ENCODE assay signal across 11 mouse cellular contexts in the genomic region with DNA sequence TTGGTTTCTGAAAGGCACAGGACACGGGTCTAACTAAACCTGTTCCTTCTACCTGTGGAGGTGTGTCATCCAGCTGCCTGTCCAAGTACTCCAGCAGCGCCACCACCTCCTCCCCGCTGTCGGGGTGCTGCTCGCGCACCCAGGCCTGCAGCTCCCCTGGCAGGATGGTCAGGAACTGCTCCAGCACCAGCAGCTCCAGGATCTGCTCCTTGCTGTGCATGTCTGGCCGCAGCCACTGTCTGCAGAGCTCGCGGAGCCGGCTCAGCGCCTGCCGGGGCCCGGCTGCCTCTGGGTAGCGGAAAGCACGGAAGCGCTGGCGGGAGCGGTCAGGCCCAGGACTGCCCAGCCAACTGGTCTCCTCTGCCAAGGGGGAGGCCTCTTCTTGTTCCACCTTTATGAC. TPM values are rescaled to one million over a fixed set of nuclear protein-coding genes. Genes with fewer than 3 reads are reported as not detected.
DNase-seq lines count a peak whose midpoint lies in the region; ATAC-seq and TF ChIP-seq lines count a peak whose summit lies in the region.
"Not testable (repeated sequence)": the region's sequence is repeated elsewhere in the genome, so short reads cannot be mapped to it uniquely, and the experiment has no call there.
"Had no signal": no experiment of that assay in that cellular context is flagged by ENCODE, and none has a peak within 500 bp of the region (broad histone marks: within the 10 kb centered on the region; RNA-seq: fewer than 3 reads in every experiment).

No protein-coding gene starts in this region.

- H3K36me3 ChIP-seq in embryonic facial prominence, embryonic 11.5 days (replicated peaks; ENCODE audit: control insufficient read depth, insufficient read depth, low read depth, low read length): peaks cover 12% of the 10 kb centered on the region
- H3K36me3 ChIP-seq in hindbrain, embryonic 15.5 days: peaks cover 48% of the 10 kb centered on the region
- peaks cover 68% of the 10 kb centered on the region for H3K36me3 ChIP-seq in lung, embryonic 14.5 days (ENCODE audit: insufficient read depth)
- peaks cover 36% of the 10 kb centered on the region for H3K36me3 ChIP-seq in midbrain, embryonic 16.5 days (ENCODE audit: control insufficient read depth, insufficient read depth, low read length)

- WGBS in embryonic facial prominence, embryonic 11.5 days: 95% methylated on average over 15 of the region's 18 CpGs
- WGBS in hindbrain, embryonic 15.5 days: 90% methylated on average over 18 of the region's 18 CpGs
- WGBS in lung, embryonic 14.5 days: 91% methylated on average over 9 of the region's 18 CpGs
- 96% methylated on average over 18 of the region's 18 CpGs for WGBS in midbrain, embryonic 16.5 days

- not testable (repeated sequence) for TF ChIP-seq CTCF in lung, embryonic 14.5 days (IDR thresholded peaks at IDR 0.05; ENCODE audit: low read depth)

- H3K4me1 ChIP-seq in embryonic facial prominence, embryonic 11.5 days (ENCODE audit: control insufficient read depth, insufficient read depth, low read length); lung, embryonic 14.5 days (ENCODE audit: insufficient read depth): not testable (repeated sequence)
- peaks cover 22% of the 10 kb centered on the region for H3K4me1 ChIP-seq in hindbrain, embryonic 15.5 days (replicated peaks)
- peaks cover 18% of the 10 kb centered on the region for H3K4me1 ChIP-seq in midbrain, embryonic 16.5 days (ENCODE audit: control insufficient read depth, insufficient read depth, low read length)

- not testable (repeated sequence) for H3K27ac ChIP-seq in embryonic facial prominence, embryonic 11.5 days (replicated peaks; ENCODE audit: low read depth, low read length); hindbrain, embryonic 15.5 days (replicated peaks); lung, embryonic 14.5 days (ENCODE audit: low read depth); midbrain, embryonic 16.5 days (ENCODE audit: low read length)

- not testable (repeated sequence) for H3K4me3 ChIP-seq in embryonic facial prominence, embryonic 11.5 days (ENCODE audit: low read depth, low read length); hindbrain, embryonic 15.5 days; lung, embryonic 14.5 days (ENCODE audit: low read depth, low read length); midbrain, embryonic 16.5 days (ENCODE audit: low read depth, low read length)

- not testable (repeated sequence) for H3K9me3 ChIP-seq in embryonic facial prominence, embryonic 11.5 days (replicated peaks; ENCODE audit: control insufficient read depth, low read length); hindbrain, embryonic 15.5 days; lung, embryonic 14.5 days (ENCODE audit: low read depth, low read length); midbrain, embryonic 16.5 days (replicated peaks; ENCODE audit: control insufficient read depth, low read length, poor library complexity, severe bottlenecking)

- H3K27me3 ChIP-seq in embryonic facial prominence, embryonic 11.5 days (ENCODE audit: control insufficient read depth, insufficient read depth, low read length); hindbrain, embryonic 15.5 days; lung, embryonic 14.5 days (ENCODE audit: insufficient read depth, low read length); midbrain, embryonic 16.5 days (ENCODE audit: control insufficient read depth, insufficient read depth, low read depth, low read length): not testable (repeated sequence)

- H3K4me2 ChIP-seq in embryonic facial prominence, embryonic 11.5 days (ENCODE audit: low read depth, low read length); hindbrain, embryonic 15.5 days; lung, embryonic 14.5 days; midbrain, embryonic 16.5 days (ENCODE audit: low read length): not testable (repeated sequence)

- 0 out of 2 replicates have a peak, but pooled peaks have one; percentile 18 for ATAC-seq in embryonic facial prominence, embryonic 11.5 days (replicated peaks; ENCODE audit: insufficient number of reproducible peaks, low FRiP score, low TSS enrichment, low read depth)
- ATAC-seq in granulocyte monocyte progenitor cell, adult 5-6 weeks (replicated peaks; ENCODE audit: poor library complexity, severe bottlenecking): peak; percentile 80
- peak; percentile 38; the same call in 1 of the 2 replicates for ATAC-seq in hindbrain, embryonic 15.5 days (ENCODE audit: low FRiP score, low read depth)
- ATAC-seq in lung, embryonic 14.5 days (ENCODE audit: insufficient read depth): peak; percentile 38
- ATAC-seq in midbrain, embryonic 16.5 days: peak; percentile 56; the same call in 1 of the 2 replicates

- H3K9ac ChIP-seq in embryonic facial prominence, embryonic 11.5 days (replicated peaks; ENCODE audit: low read length); hindbrain, embryonic 15.5 days; lung, embryonic 14.5 days; midbrain, embryonic 16.5 days (ENCODE audit: low read depth, low read length): not testable (repeated sequence)

- peak; percentile 32 to 36 for DNase-seq in adrenal gland, postnatal 36 days
- not testable (repeated sequence) for DNase-seq in embryonic facial prominence, embryonic 11.5 days (ENCODE audit: low spot score); lung, embryonic 14.5 days
- DNase-seq in kidney, postnatal 14 days: peak; percentile 27
- peak; percentile 36 for DNase-seq in urinary bladder, adult 2 months (ENCODE audit: low spot score)

RNA-seq across cellular contexts. Expression of a gene that starts 6.5 kb away (rescaled TPM):
- total RNA-seq in adrenal gland, postnatal 36 days (2021): 10 to 100 TPM; 55.6 to 64.5 TPM
- 84.9 and 89.5 TPM in 2 replicates for polyA plus RNA-seq in embryonic facial prominence, embryonic 11.5 days (2014; fragmentation: Nextera tagmentation; extraction: Ambion mirVana)
- total RNA-seq in granulocyte monocyte progenitor cell, adult 5-6 weeks (2014; fragmentation: Nextera tagmentation): 41.4 and 46.5 TPM in 2 replicates
- total RNA-seq in granulocyte monocyte progenitor cell, adult 5-6 weeks (2017): 29.1 and 33.0 TPM in 2 replicates
- polyA plus RNA-seq in hindbrain, embryonic 15.5 days (2015; fragmentation: Nextera tagmentation; extraction: Ambion mirVana): 65.8 and 71.1 TPM in 2 replicates
- 73.2 and 78.0 TPM in 2 replicates for polyA plus RNA-seq in lung, embryonic 14.5 days (2014; fragmentation: Nextera tagmentation; extraction: Ambion mirVana)
- 64.5 and 73.5 TPM in 2 replicates for polyA plus RNA-seq in midbrain, embryonic 16.5 days (2015; fragmentation: Nextera tagmentation; extraction: Ambion mirVana)
- 56.6 and 76.3 TPM in 2 replicates for polyA plus RNA-seq in urinary bladder, adult 2 months (2012; rRNA removed)

RNA-seq across cellular contexts. Expression of a gene that starts 33.4 kb away (rescaled TPM):
- 10 to 100 TPM in 1 of 2 experiments, 1 to 10 TPM in 1; 8.5 to 10.6 TPM for total RNA-seq in adrenal gland, postnatal 36 days (2021)
- polyA plus RNA-seq in embryonic facial prominence, embryonic 11.5 days (2014; fragmentation: Nextera tagmentation; extraction: Ambion mirVana): 20.5 and 21.5 TPM in 2 replicates
- 8.4 and 8.6 TPM in 2 replicates for total RNA-seq in granulocyte monocyte progenitor cell, adult 5-6 weeks (2014; fragmentation: Nextera tagmentation)
- 11.1 and 20.0 TPM in 2 replicates for total RNA-seq in granulocyte monocyte progenitor cell, adult 5-6 weeks (2017)
- polyA plus RNA-seq in hindbrain, embryonic 15.5 days (2015; fragmentation: Nextera tagmentation; extraction: Ambion mirVana): 11.0 and 12.7 TPM in 2 replicates
- polyA plus RNA-seq in lung, embryonic 14.5 days (2014; fragmentation: Nextera tagmentation; extraction: Ambion mirVana): 14.1 and 14.3 TPM in 2 replicates
- 11.5 and 13.5 TPM in 2 replicates for polyA plus RNA-seq in midbrain, embryonic 16.5 days (2015; fragmentation: Nextera tagmentation; extraction: Ambion mirVana)
- polyA plus RNA-seq in urinary bladder, adult 2 months (2012; rRNA removed): 7.9 and 8.0 TPM in 2 replicates

RNA-seq across cellular contexts. Expression of a gene that starts 44.8 kb away (rescaled TPM):
- under 1 TPM; 0.79 to 0.89 TPM for total RNA-seq in adrenal gland, postnatal 36 days (2021)
- polyA plus RNA-seq in embryonic facial prominence, embryonic 11.5 days (2014; fragmentation: Nextera tagmentation; extraction: Ambion mirVana): 5.6 and 6.2 TPM in 2 replicates
- 0.71 and 3.2 TPM in 2 replicates for total RNA-seq in granulocyte monocyte progenitor cell, adult 5-6 weeks (2014; fragmentation: Nextera tagmentation)
- 0.93 and 2.0 TPM in 2 replicates for total RNA-seq in granulocyte monocyte progenitor cell, adult 5-6 weeks (2017)
- 2.8 and 4.2 TPM in 2 replicates for polyA plus RNA-seq in hindbrain, embryonic 15.5 days (2015; fragmentation: Nextera tagmentation; extraction: Ambion mirVana)
- polyA plus RNA-seq in lung, embryonic 14.5 days (2014; fragmentation: Nextera tagmentation; extraction: Ambion mirVana): 2.3 and 2.6 TPM in 2 replicates
- 4.6 and 4.8 TPM in 2 replicates for polyA plus RNA-seq in midbrain, embryonic 16.5 days (2015; fragmentation: Nextera tagmentation; extraction: Ambion mirVana)
- polyA plus RNA-seq in urinary bladder, adult 2 months (2012; rRNA removed): 2.2 and 2.5 TPM in 2 replicates

RNA-seq across cellular contexts. Expression of a gene that starts 49.3 kb away (rescaled TPM):
- total RNA-seq in adrenal gland, postnatal 36 days (2021): not detected
- not detected in 2 replicates for polyA plus RNA-seq in embryonic facial prominence, embryonic 11.5 days (2014; fragmentation: Nextera tagmentation; extraction: Ambion mirVana)
- not detected in 2 replicates for total RNA-seq in granulocyte monocyte progenitor cell, adult 5-6 weeks (2014; fragmentation: Nextera tagmentation)
- not detected in 2 replicates for total RNA-seq in granulocyte monocyte progenitor cell, adult 5-6 weeks (2017)
- polyA plus RNA-seq in hindbrain, embryonic 15.5 days (2015; fragmentation: Nextera tagmentation; extraction: Ambion mirVana): not detected in 2 replicates
- polyA plus RNA-seq in lung, embryonic 14.5 days (2014; fragmentation: Nextera tagmentation; extraction: Ambion mirVana): not detected in 2 replicates
- not detected in 2 replicates for polyA plus RNA-seq in midbrain, embryonic 16.5 days (2015; fragmentation: Nextera tagmentation; extraction: Ambion mirVana)
- not detected in 2 replicates for polyA plus RNA-seq in urinary bladder, adult 2 months (2012; rRNA removed)
- polyA plus RNA-seq: heart, embryonic 10.5 days; large intestine, adult 2 months; limb, embryonic 13.5 days had no signal

RNA-seq across cellular contexts. Expression of a gene that starts 57.5 kb away (rescaled TPM):
- 10 to 100 TPM; 34.5 to 39.7 TPM for total RNA-seq in adrenal gland, postnatal 36 days (2021)
- polyA plus RNA-seq in embryonic facial prominence, embryonic 11.5 days (2014; fragmentation: Nextera tagmentation; extraction: Ambion mirVana): 17.9 and 19.3 TPM in 2 replicates
- 19.5 and 21.5 TPM in 2 replicates for total RNA-seq in granulocyte monocyte progenitor cell, adult 5-6 weeks (2014; fragmentation: Nextera tagmentation)
- total RNA-seq in granulocyte monocyte progenitor cell, adult 5-6 weeks (2017): 18.7 and 22.5 TPM in 2 replicates
- polyA plus RNA-seq in hindbrain, embryonic 15.5 days (2015; fragmentation: Nextera tagmentation; extraction: Ambion mirVana): 23.7 and 24.3 TPM in 2 replicates
- 26.6 and 27.6 TPM in 2 replicates for polyA plus RNA-seq in lung, embryonic 14.5 days (2014; fragmentation: Nextera tagmentation; extraction: Ambion mirVana)
- polyA plus RNA-seq in midbrain, embryonic 16.5 days (2015; fragmentation: Nextera tagmentation; extraction: Ambion mirVana): 21.5 and 23.4 TPM in 2 replicates
- 69.8 and 74.6 TPM in 2 replicates for polyA plus RNA-seq in urinary bladder, adult 2 months (2012; rRNA removed)

Comparison
In these comparisons a context has a peak if more than half of its experiments do, and no peak if none do; other contexts are left out.
1. ATAC-seq: peak in every context shown above with its lines; median percentile 80 in granulocyte monocyte progenitor cell, adult 5-6 weeks; 56 in midbrain, embryonic 16.5 days; 38 in hindbrain, embryonic 15.5 days; 38 in lung, embryonic 14.5 days; 18 in embryonic facial prominence, embryonic 11.5 days.